Mouse (Mus musculus) neural tube, embryonic 14.5 days (tissue): ENCODE results near the gene Sema3a. TPM values are rescaled to one million over a fixed set of nuclear protein-coding genes. Genes with fewer than 3 reads are reported as not detected.
"Not testable (repeated sequence)": the region's sequence is repeated elsewhere in the genome, so short reads cannot be mapped to it uniquely, and the experiment has no call there.

Experiments
- ATAC-seq: fragments of 200-750 bp; cut with Nextera tagmentation; 2 replicates; pipeline ENCODE4 v1.8.0; 2017; ENCODE audit warnings: low read depth, mild to moderate bottlenecking, moderate TSS enrichment, moderate library complexity
- H3K27ac ChIP-seq: fragments of 300-500 bp; sonication (generic); 2 replicates; pipeline ENCODE4 v1.5.1; 2014; ENCODE audit warnings: low read depth, mild to moderate bottlenecking, control low read depth, low read length, moderate library complexity, mixed read lengths
- H3K27me3 ChIP-seq: fragments of 300-500 bp; sonication (generic); 2 replicates; pipeline ENCODE4 v1.6.1; 2014; ENCODE audit warnings: low read length; ENCODE audit not compliant: control insufficient read depth, insufficient read depth
- H3K36me3 ChIP-seq: fragments of 300-500 bp; sonication (generic); 2 replicates; pipeline ENCODE4 v1.6.1; 2014; ENCODE audit warnings: low read length, mixed read lengths; ENCODE audit not compliant: control insufficient read depth, insufficient read depth
- H3K4me1 ChIP-seq: fragments of 300-500 bp; sonication (generic); 2 replicates; pipeline ENCODE4 v1.6.1; 2014; ENCODE audit warnings: low read length; ENCODE audit not compliant: control insufficient read depth, insufficient read depth
- H3K4me2 ChIP-seq: fragments of 300-500 bp; sonication (generic); 2 replicates; pipeline ENCODE4 v1.6.1; 2014; ENCODE audit warnings: mild to moderate bottlenecking, low read depth, low read length, control low read depth
- H3K4me3 ChIP-seq: fragments of 300-500 bp; sonication (generic); 2 replicates; pipeline ENCODE4 v1.5.1; 2014; ENCODE audit warnings: low read depth, low read length, control low read depth, mixed read lengths
- H3K9ac ChIP-seq: fragments of 300-500 bp; sonication (generic); replicated peaks from 2 replicates; pipeline ENCODE4 v1.6.1; 2014; ENCODE audit warnings: low read depth, mild to moderate bottlenecking, control low read depth, low read length, mixed read lengths
- H3K9me3 ChIP-seq: fragments of 300-500 bp; sonication (generic); 2 replicates; pipeline ENCODE4 v1.6.1; 2016; ENCODE audit warnings: low read length; ENCODE audit not compliant: control insufficient read depth
- WGBS: fragments of 180-500 bp; shearing (Covaris S2); extraction: QIAGEN DNeasy Blood & Tissue Kit; methylation state at CpG from one replicate; pipeline ENCODE4 v1.1.7; 2014; 5-methylcytosine and 5-hydroxymethylcytosine counted together
- polyA plus RNA-seq: library from polyadenylated mRNA; unstranded; fragments of >200 nt; fragmentation: Nextera tagmentation; extraction: Ambion mirVana; gene quantifications from 2 replicates; pipeline ENCODE4 v1.2.1, GENCODE M21; 2014

The Sema3a gene
- polyA plus RNA-seq, 1 experiment from 2014 or later, result 34.6 TPM

DNA sequence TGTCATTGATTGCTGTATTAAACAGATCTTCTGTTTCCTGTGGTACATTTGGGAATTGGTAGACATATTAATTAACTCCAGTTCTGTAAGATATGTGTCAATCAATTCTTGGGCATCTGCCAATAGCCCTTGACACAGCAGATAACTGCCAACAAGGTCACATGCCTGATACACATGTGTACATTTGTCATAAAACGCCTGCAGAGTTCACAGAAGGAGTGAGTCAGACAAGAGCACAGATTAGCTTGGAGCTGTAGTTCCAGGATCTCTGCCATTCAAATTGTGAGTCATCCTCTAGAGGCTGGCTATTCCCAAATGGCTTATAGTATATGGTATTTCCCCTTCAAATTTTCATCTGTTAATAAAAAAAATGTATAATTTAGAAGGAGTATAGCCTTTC, 352.4 kb downstream of the Sema3a start:
- H3K36me3 ChIP-seq, result no peaks in the 10 kb centered on the region
- no peak for ATAC-seq
- no peaks in the 10 kb centered on the region for H3K27me3 ChIP-seq
- H3K4me1 ChIP-seq, result no peaks in the 10 kb centered on the region
- no peak overlapping the region for H3K4me2 ChIP-seq
- 66% methylated on average over 1 of the region's 1 CpGs for WGBS
- H3K9me3 ChIP-seq, result no peaks in the 10 kb centered on the region
- H3K27ac ChIP-seq, result no peak overlapping the region
- H3K4me3 ChIP-seq, result no peak overlapping the region
- no peak overlapping the region for H3K9ac ChIP-seq

GRCm38 (mm10) chr5:13488671-13489070, 363.5 kb downstream of the Sema3a start:
- no peaks in the 10 kb centered on the region for H3K9me3 ChIP-seq
- H3K27me3 ChIP-seq, result no peaks in the 10 kb centered on the region
- 79% methylated on average over 2 of the region's 2 CpGs for WGBS
- ATAC-seq, result no peak
- no peak overlapping the region for H3K9ac ChIP-seq
- H3K4me1 ChIP-seq, result no peaks in the 10 kb centered on the region
- no peaks in the 10 kb centered on the region for H3K36me3 ChIP-seq
- no peak overlapping the region for H3K4me2 ChIP-seq
- no peak overlapping the region for H3K4me3 ChIP-seq
- no peak overlapping the region for H3K27ac ChIP-seq

DNA sequence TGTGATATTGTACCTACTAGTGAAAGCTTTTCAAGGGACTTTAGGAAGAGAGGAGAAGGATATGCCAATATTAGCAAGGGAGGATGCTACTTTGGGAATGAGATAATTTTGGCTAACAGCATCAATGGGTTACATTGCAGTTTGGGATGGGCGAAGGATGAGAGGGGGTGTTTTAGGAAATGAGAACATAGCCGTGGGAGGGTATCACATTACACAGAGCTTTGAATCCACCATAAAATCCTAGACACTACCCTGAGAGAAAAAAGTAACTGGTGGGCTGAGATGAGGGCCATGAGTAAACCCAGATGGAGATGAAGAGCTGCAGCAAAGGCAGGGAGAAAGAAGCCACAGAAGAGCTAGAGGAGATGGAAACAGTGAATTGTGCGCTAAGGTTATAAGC, 370.8 kb downstream of the Sema3a start:
- not testable (repeated sequence) for H3K9me3 ChIP-seq, ATAC-seq, H3K27ac ChIP-seq, H3K4me3 ChIP-seq, H3K36me3 ChIP-seq, H3K27me3 ChIP-seq, H3K4me1 ChIP-seq, H3K9ac ChIP-seq, H3K4me2 ChIP-seq
- WGBS, result 75% methylated on average over 3 of the region's 3 CpGs

GRCm38 (mm10) chr5:13499835-13500234, 374.6 kb downstream of the Sema3a start:
- WGBS, result 86% methylated on average over 2 of the region's 2 CpGs
- no peaks in the 10 kb centered on the region for H3K4me1 ChIP-seq
- ATAC-seq, result no peak
- H3K27ac ChIP-seq, result no peak overlapping the region
- H3K36me3 ChIP-seq, result no peaks in the 10 kb centered on the region
- no peak overlapping the region for H3K4me3 ChIP-seq
- H3K4me2 ChIP-seq, result no peak overlapping the region
- no peaks in the 10 kb centered on the region for H3K27me3 ChIP-seq
- no peak overlapping the region for H3K9ac ChIP-seq
- H3K9me3 ChIP-seq, result no peaks in the 10 kb centered on the region

DNA sequence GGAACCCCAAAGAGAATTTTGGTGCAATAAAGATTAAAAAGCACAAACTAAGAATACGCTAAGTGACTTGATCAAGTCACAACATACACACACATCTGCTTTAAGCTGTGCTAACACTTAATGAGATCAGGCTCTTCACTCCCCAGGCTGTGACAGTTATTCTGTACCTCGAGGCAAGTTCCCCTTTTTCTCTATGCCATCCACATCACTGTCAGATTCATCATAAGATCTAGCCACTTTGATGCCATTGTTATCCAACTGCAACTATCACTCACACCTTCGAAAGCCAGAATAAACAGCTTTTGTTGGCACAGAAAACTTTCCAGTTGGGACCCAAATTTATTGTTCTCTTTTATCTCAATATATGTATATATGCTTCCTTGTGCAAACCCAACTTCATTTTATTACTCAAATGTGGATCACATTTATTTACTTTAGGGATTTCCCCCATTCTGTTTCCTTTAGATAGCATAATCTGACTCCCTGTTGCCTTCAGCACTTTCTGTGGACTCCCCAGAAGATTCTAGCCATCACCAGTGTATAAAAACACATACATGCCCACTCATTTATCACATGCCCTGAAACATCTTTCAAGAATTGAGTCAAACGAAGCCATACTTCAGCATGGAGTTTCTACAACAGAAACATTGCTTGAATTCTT, 380.8 kb downstream of the Sema3a start:
- WGBS, result 70% methylated on average over 4 of the region's 4 CpGs
- Histone ChIP-seq H3K4me1 (no peaks in the 10 kb centered on the region), H3K27ac (no peak overlapping the region), H3K36me3 (no peaks in the 10 kb centered on the region), H3K27me3 (no peaks in the 10 kb centered on the region), H3K4me2 (no peak overlapping the region), H3K4me3 (no peak overlapping the region), H3K9me3 (no peaks in the 10 kb centered on the region), H3K9ac (no peak overlapping the region)
- no peak for ATAC-seq

- no peaks in the 10 kb centered on the region for H3K27me3 ChIP-seq
- H3K36me3 ChIP-seq, result no peaks in the 10 kb centered on the region
- H3K4me1 ChIP-seq, result no peaks in the 10 kb centered on the region
- H3K9ac ChIP-seq, result no peak overlapping the region
- 75% methylated on average over 3 of the region's 3 CpGs for WGBS
- no peaks in the 10 kb centered on the region for H3K9me3 ChIP-seq
- H3K27ac ChIP-seq, result no peak overlapping the region
- no peak overlapping the region for H3K4me2 ChIP-seq
- no peak overlapping the region for H3K4me3 ChIP-seq
- ATAC-seq, result no peak
Observed at GRCm38 (mm10) chr5:13509163-13509562, 383.9 kb downstream of the Sema3a start.

- Histone ChIP-seq H3K4me1 (no peaks in the 10 kb centered on the region), H3K4me3 (no peak overlapping the region), H3K9me3 (no peaks in the 10 kb centered on the region), H3K27me3 (no peaks in the 10 kb centered on the region), H3K4me2 (no peak overlapping the region), H3K9ac (no peak overlapping the region), H3K36me3 (no peaks in the 10 kb centered on the region), H3K27ac (no peak overlapping the region)
- no peak for ATAC-seq
- WGBS, result 95% methylated on average over 4 of the region's 4 CpGs
Observed at GRCm38 (mm10) chr5:13517018-13517417, 391.8 kb downstream of the Sema3a start.

- Histone ChIP-seq H3K4me2 (no peak overlapping the region), H3K9me3 (no peaks in the 10 kb centered on the region), H3K4me3 (no peak overlapping the region), H3K36me3 (no peaks in the 10 kb centered on the region), H3K27ac (no peak overlapping the region), H3K9ac (no peak overlapping the region), H3K4me1 (no peaks in the 10 kb centered on the region), H3K27me3 (0 out of 2 replicates have a peak, but pooled peaks cover 3% of the 10 kb centered on the region)
- WGBS, result 63% methylated on average over 3 of the region's 3 CpGs
- ATAC-seq, result no peak
Observed at GRCm38 (mm10) chr5:13525597-13525996, 400.4 kb downstream of the Sema3a start.

GRCm38 (mm10) chr5:13527037-13527464, 401.8 kb downstream of the Sema3a start:
- Histone ChIP-seq H3K4me1 (no peaks in the 10 kb centered on the region), H3K27ac (no peak overlapping the region), H3K4me2 (no peak overlapping the region), H3K27me3 (0 out of 2 replicates have a peak, but pooled peaks cover 3% of the 10 kb centered on the region), H3K9ac (no peak overlapping the region), H3K9me3 (no peaks in the 10 kb centered on the region), H3K4me3 (no peak overlapping the region), H3K36me3 (no peaks in the 10 kb centered on the region)
- 21% methylated on average over 7 of the region's 7 CpGs for WGBS
- ATAC-seq, result peak; percentile 41; the same call in 1 of the 2 replicates
